Mouse (Mus musculus): ENCODE measurements around the gene Slc24a5. TPM values are rescaled to one million over a fixed set of nuclear protein-coding genes. Genes with fewer than 3 reads are reported as not detected.

Slc24a5 gene
- polyA plus RNA-seq, 1 experiment = 1.5 TPM

DNA sequence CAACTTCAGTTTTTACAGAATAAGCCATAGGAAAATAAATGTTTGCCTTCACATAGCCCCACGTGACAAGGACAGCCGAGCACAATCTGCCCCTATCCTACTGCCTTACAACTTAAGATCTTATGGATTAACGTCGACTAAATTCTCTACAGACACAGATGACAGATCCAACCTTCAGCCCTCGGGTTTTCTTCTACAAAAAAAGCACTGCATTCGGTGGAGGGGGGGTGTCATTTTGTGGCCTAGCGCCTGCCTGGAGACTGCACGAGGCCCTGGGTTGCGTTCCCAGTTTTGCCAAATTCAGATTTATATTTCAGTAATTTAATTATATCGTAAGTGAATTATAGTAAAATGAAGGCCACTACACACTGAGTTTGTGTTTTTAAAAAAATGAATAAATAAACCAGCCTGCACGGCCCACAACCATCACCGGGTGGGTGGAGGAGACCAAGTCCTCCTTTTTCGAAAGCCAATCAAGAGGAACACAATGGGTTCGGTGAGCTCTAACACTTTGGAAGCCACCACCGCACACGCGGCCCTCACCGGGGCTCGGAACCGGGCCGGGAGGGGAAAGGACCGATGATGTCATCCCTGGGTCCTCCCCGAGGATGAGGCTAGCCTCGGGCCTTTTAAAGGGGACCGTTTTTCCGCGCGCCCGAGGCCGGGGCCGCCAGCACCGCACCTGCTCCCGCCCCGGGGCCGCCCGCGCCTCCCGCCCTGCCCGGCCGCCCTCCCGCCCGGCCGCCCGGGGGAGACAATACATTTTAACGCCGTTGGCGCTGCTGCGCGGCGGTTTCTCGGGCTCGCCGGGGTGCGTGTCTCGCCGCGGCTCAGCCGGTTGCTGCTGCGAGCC lies 54.9 kb downstream of the Slc24a5 start:
- DNase-seq (ENCODE audit: low read depth) = peak; percentile 71
- TF ChIP-seq POLR2A (IDR thresholded peaks at IDR 0.05; ENCODE audit: borderline replicate concordance, extremely low read depth, insufficient read depth, insufficient read length, poor library complexity, severe bottlenecking) = no peak
- TF ChIP-seq CTCF (IDR thresholded peaks at IDR 0.05; ENCODE audit: borderline replicate concordance, extremely low read depth, insufficient read depth, insufficient read length) = no peak

DNA sequence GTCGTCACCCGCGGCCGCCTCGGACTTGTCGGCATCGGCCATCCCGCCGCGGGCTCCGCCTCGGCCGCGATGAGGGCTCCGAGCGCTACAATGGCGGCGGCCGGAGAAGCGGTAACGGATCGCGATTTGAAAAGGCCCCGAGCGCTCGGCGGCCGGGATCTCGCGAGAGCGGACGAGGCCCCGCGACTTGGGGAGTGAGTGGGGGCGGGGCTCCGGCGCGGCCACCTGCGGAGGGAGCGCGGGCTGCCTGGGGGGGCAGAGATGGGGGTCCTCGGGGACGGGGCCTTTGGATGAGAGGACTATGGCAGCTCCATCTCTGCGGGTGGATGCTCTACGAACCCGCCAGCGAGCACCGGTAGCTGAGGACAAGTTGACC lies 55.5 kb downstream of the Slc24a5 start, which contains the start of gene Myef2:
TSS of gene Myef2 (minus strand) at position 185 of the 376 bp plus-strand sequence.
- DNase-seq (ENCODE audit: low read depth) = peak; percentile 93
- TF ChIP-seq POLR2A (IDR thresholded peaks at IDR 0.05; ENCODE audit: borderline replicate concordance, extremely low read depth, insufficient read depth, insufficient read length, poor library complexity, severe bottlenecking) = no peak
- TF ChIP-seq CTCF (IDR thresholded peaks at IDR 0.05; ENCODE audit: borderline replicate concordance, extremely low read depth, insufficient read depth, insufficient read length) = no peak

DNA sequence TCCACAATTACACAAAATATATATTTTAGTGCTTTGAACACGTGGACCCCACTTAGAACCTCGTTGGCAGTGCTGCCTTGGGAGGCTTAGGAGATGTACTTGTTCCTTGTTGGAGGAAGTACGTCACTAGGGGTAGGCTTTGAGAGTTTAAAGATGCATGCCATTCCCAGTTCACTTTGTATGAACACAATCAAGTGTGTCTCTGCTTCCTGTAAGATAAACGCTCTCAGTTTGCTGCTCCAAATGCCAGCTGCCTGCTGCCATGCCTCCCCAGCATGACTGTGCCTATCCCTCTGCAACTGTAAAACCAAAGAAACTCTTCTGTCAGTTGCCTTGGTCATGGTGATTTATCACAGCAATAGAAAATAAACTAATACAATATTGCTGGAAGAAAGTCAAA lies 57.9 kb downstream of the Slc24a5 start:
- DNase-seq (ENCODE audit: low read depth) = no peak
- no peak for TF ChIP-seq CTCF (IDR thresholded peaks at IDR 0.05; ENCODE audit: borderline replicate concordance, extremely low read depth, insufficient read depth, insufficient read length)
- no peak for TF ChIP-seq POLR2A (IDR thresholded peaks at IDR 0.05; ENCODE audit: borderline replicate concordance, extremely low read depth, insufficient read depth, insufficient read length, poor library complexity, severe bottlenecking)

DNA sequence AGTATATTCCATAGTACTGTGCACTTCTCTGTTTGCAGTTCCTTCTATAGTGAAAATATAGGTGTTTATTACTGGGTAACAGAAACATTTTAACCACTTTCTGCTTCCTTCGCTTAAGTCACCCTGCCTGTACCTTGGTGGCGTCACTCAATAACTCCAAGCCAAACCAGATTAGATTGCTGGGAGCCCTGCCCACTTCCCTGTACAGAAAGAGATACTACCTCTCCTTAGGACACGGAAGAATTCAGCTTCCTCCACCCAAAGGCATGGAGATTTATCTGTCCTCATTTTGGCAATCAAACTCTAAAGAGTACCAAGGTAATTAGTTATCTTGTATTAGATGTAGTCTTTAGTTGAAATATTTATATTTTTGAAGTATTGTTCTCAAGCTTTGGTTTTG lies 58.9 kb downstream of the Slc24a5 start:
- no peak for DNase-seq (ENCODE audit: low read depth)
- TF ChIP-seq POLR2A (IDR thresholded peaks at IDR 0.05; ENCODE audit: borderline replicate concordance, extremely low read depth, insufficient read depth, insufficient read length, poor library complexity, severe bottlenecking) (no peak), CTCF (IDR thresholded peaks at IDR 0.05; ENCODE audit: borderline replicate concordance, extremely low read depth, insufficient read depth, insufficient read length) (no peak)

DNA sequence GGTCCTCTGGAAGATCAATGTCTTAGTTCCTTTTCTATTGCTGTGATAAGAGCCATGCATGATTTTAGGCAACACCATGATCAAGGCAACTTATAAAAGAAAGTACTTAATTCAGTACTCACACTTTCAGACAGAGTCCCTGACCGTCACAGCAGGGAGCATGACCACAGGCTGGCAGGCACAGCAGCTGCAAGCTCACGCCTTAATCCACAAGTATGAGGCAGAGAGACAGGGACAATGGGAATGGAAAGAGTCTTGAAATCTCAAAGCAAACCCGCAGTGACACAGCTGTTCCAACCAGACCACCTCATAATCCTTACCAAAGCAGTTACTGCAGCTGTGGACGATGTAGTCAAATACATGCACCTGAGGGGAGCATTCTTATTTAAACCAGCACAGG lies 66.2 kb downstream of the Slc24a5 start:
- TF ChIP-seq POLR2A (IDR thresholded peaks at IDR 0.05; ENCODE audit: borderline replicate concordance, extremely low read depth, insufficient read depth, insufficient read length, poor library complexity, severe bottlenecking) (no peak), CTCF (IDR thresholded peaks at IDR 0.05; ENCODE audit: borderline replicate concordance, extremely low read depth, insufficient read depth, insufficient read length) (no peak)
- DNase-seq (ENCODE audit: low read depth) = no peak

DNA sequence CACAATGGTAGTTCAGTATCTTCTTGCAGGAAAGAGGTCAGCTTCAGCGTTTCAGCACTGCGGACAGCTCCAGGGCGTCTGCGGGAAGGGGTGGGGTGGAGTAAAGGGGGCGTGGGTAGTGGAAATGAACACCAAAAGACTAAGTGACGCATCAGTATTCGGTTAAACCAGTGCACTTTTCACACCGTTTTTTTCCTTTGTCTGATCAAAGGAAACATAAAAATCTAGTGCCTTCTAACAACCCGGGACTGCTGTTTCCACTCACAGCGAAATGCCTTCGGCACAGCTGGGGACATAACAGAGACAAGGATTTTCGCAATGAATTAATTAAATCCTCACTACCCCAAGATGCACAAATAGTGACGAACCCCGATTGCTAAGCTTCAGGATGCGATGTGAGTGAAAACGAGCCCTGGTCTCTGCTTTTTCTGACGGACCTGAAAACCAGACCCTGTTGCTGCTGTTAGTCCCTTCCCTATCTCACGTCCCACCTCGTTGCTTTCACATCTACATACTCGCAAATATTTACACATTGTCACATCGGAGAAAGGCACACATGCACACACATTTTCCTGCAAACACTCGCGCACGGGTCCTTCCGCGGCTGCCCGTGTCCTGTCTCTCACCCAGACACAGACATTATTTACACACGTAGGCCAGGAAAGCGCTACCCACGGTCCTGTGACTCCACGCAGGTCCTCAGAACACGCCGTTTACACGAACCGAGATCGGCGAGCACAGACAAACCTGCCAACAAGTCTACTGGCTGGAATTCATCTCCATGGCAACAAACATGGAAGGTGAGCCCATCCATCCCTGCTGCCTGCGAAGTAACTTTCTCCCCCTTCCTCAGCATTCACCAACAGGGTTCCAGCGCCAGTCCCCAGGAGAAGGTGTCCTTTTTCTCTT lies 68.2 kb downstream of the Slc24a5 start, which contains the start of gene Ctxn2:
TSS of gene Ctxn2 (plus strand) at position 790 of the 909 bp plus-strand sequence.
- TF ChIP-seq POLR2A (IDR thresholded peaks at IDR 0.05; ENCODE audit: borderline replicate concordance, extremely low read depth, insufficient read depth, insufficient read length, poor library complexity, severe bottlenecking) (no peak), CTCF (IDR thresholded peaks at IDR 0.05; ENCODE audit: borderline replicate concordance, extremely low read depth, insufficient read depth, insufficient read length) (no peak)
- DNase-seq (ENCODE audit: low read depth) = peak; percentile 86

DNA sequence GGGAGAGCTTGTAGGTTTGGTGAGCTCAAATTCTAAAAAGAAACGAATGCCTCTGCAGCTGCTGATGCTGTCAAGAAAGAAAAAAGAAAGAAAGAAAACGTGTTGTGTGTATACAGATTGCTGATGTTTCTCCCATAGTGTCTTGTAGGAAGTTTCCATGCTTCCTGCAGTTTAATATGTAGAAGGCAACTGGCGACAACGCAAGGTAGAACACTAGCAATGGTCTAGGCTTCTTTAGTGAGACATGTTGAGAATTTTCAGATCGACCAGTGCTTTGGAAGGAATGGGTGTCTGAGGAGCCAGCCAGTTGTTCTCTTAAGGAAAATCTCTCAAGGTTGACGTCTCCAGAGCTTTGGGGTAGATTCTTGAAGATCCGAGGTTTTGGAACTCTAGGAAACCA lies 68.9 kb downstream of the Slc24a5 start:
- DNase-seq (ENCODE audit: low read depth) = no peak
- no peak for TF ChIP-seq POLR2A (IDR thresholded peaks at IDR 0.05; ENCODE audit: borderline replicate concordance, extremely low read depth, insufficient read depth, insufficient read length, poor library complexity, severe bottlenecking)
- TF ChIP-seq CTCF (IDR thresholded peaks at IDR 0.05; ENCODE audit: borderline replicate concordance, extremely low read depth, insufficient read depth, insufficient read length) = no peak

Other genes with a start within 250 kb of the Slc24a5 start
- gene Myef2, start 55.5 kb downstream of the Slc24a5 start, polyA plus RNA-seq (2012; rRNA removed) = 153 and 175 TPM in 2 replicates
- 1.9 and 3.1 TPM in 2 replicates for gene Ctxn2, start 68.6 kb downstream of the Slc24a5 start, polyA plus RNA-seq (2012; rRNA removed)
- 0.04 and 0.11 TPM in 2 replicates for gene Slc12a1, start 84.4 kb downstream of the Slc24a5 start, polyA plus RNA-seq (2012; rRNA removed)
- 57.0 and 77.4 TPM in 2 replicates for gene Dut, start 179.1 kb downstream of the Slc24a5 start, polyA plus RNA-seq (2012; rRNA removed)